Mouse (Mus musculus) CH12.LX (cell line): Measurements from ENCODE around the gene Ank2. TPM values are rescaled to one million over a fixed set of nuclear protein-coding genes. Genes with fewer than 3 reads are reported as not detected.

Experiments
- DNase-seq: peaks from one replicate; pipeline ENCODE4 v3.0.0-alpha.2; 2013; ENCODE audit errors: extremely low read depth
- H3K27ac ChIP-seq: 2 replicates; pipeline ENCODE4 v1.5.1; 2012; ENCODE audit warnings: low read depth, mild to moderate bottlenecking, control low read depth, moderate library complexity; ENCODE audit not compliant: insufficient read depth
- H3K27me3 ChIP-seq: replicated peaks from 2 replicates; pipeline ENCODE3; 2012; ENCODE audit warnings: inconsistent platforms
- H3K36me3 ChIP-seq, 2 experiments: replicated peaks in 1 of 2; 2 replicates each; pipeline versions ENCODE3 to v1.6.1; 2012; ENCODE audit warnings: inconsistent platforms in 1 of 2, low read length in 1 of 2, mild to moderate bottlenecking in 1 of 2, mixed read lengths in 1 of 2, moderate library complexity in 1 of 2; ENCODE audit not compliant: control insufficient read depth in 1 of 2, insufficient read depth in 1 of 2
- H3K4me1 ChIP-seq, 2 experiments: 2 replicates each; pipeline ENCODE4 v1.6.1; 2012; ENCODE audit warnings: inconsistent platforms in 1 of 2, moderate library complexity in 1 of 2; ENCODE audit not compliant: insufficient read depth in 2 of 2, control insufficient read depth in 1 of 2
- H3K4me2 ChIP-seq: 2 replicates; pipeline ENCODE4 v1.6.1; 2012; ENCODE audit warnings: low read depth, mild to moderate bottlenecking, control low read depth; ENCODE audit not compliant: poor library complexity, insufficient read depth, severe bottlenecking
- H3K4me3 ChIP-seq, 3 experiments: fragments of 150-350 bp in 1 of 3; sonication (generic) in 1 of 3; replicated peaks in 1 of 3; 2 replicates each; pipeline versions ENCODE3 to v1.5.1; 2011 to 2012; ENCODE audit warnings: low read depth in 2 of 3, low read length in 2 of 3, mild to moderate bottlenecking in 2 of 3, moderate library complexity in 2 of 3, control low read depth in 1 of 3, improper control_type of control experiment in 1 of 3, inconsistent platforms in 1 of 3, mixed read lengths in 1 of 3; ENCODE audit not compliant: poor library complexity in 1 of 3
- H3K79me2 ChIP-seq: replicated peaks from 2 replicates; pipeline ENCODE4 v1.6.1; 2012; ENCODE audit warnings: mild to moderate bottlenecking, moderate library complexity; ENCODE audit not compliant: control insufficient read depth, poor library complexity, insufficient read depth, severe bottlenecking; ENCODE audit errors: extremely low read depth
- H3K9ac ChIP-seq: 2 replicates; pipeline ENCODE4 v1.6.1; 2012; ENCODE audit warnings: low read depth, mild to moderate bottlenecking, control low read depth, moderate library complexity; ENCODE audit not compliant: insufficient read depth
- H3K9me3 ChIP-seq: replicated peaks from 2 replicates; pipeline ENCODE3; 2012; ENCODE audit warnings: low read length, inconsistent platforms, mixed read lengths
- CHD1 ChIP-seq: IDR thresholded peaks from 2 replicates; pipeline ENCODE4 v1.6.1; 2012; ENCODE audit warnings: low read depth, low read length, improper control_type of control experiment, inconsistent platforms
- CHD2 ChIP-seq: IDR thresholded peaks from 2 replicates; pipeline ENCODE4 v1.6.1; 2011; ENCODE audit warnings: low read length, improper control_type of control experiment
- CTCF ChIP-seq, 2 experiments: IDR thresholded peaks in 1 of 2; conservative IDR thresholded peaks in 1 of 2; 2 replicates each; pipeline ENCODE4 v1.5.1; 2011 to 2012; ENCODE audit warnings: low read depth in 2 of 2, low read length in 2 of 2, improper control_type of control experiment in 1 of 2, inconsistent platforms in 1 of 2, mild to moderate bottlenecking in 1 of 2, moderate library complexity in 1 of 2
- ELF1 ChIP-seq: IDR thresholded peaks from 2 replicates; pipeline ENCODE4 v1.6.1; 2014; ENCODE audit warnings: low read depth, mild to moderate bottlenecking, inconsistent platforms, low read length, improper control_type of control experiment
- EP300 ChIP-seq: IDR thresholded peaks from 2 replicates; pipeline ENCODE4 v1.6.1; 2011; ENCODE audit warnings: low read length, improper control_type of control experiment
- ETS1 ChIP-seq: conservative IDR thresholded peaks from 2 replicates; pipeline ENCODE4 v1.6.1; 2012; ENCODE audit warnings: low read depth, mild to moderate bottlenecking, inconsistent platforms, low read length, improper control_type of control experiment, moderate library complexity
- GABPA ChIP-seq: IDR thresholded peaks from 2 replicates; pipeline ENCODE4 v1.6.1; 2012; ENCODE audit warnings: low read depth, low read length, improper control_type of control experiment, inconsistent platforms; ENCODE audit not compliant: insufficient replicate concordance
- JUN ChIP-seq: IDR thresholded peaks from 2 replicates; pipeline ENCODE4 v1.6.1; 2011; ENCODE audit warnings: low read depth, mild to moderate bottlenecking, low read length, improper control_type of control experiment, moderate library complexity; ENCODE audit not compliant: insufficient read depth
- KAT2A ChIP-seq: IDR thresholded peaks from 2 replicates; pipeline ENCODE4 v1.6.1; 2012; ENCODE audit warnings: low read length, improper control_type of control experiment, inconsistent platforms; ENCODE audit not compliant: insufficient replicate concordance
- MAFK ChIP-seq: IDR thresholded peaks from 2 replicates; pipeline ENCODE4 v1.6.1; 2011; ENCODE audit warnings: low read length, improper control_type of control experiment; ENCODE audit not compliant: insufficient replicate concordance
- MAX ChIP-seq: IDR thresholded peaks from 2 replicates; pipeline ENCODE4 v1.6.1; 2011; ENCODE audit warnings: low read length, improper control_type of control experiment
- MAZ ChIP-seq: IDR thresholded peaks from 2 replicates; pipeline ENCODE4 v1.6.1; 2012; ENCODE audit warnings: low read depth, mild to moderate bottlenecking, inconsistent platforms, low read length, improper control_type of control experiment, moderate library complexity
- MYC ChIP-seq: IDR thresholded peaks from 2 replicates; pipeline ENCODE4 v1.6.1; 2011; ENCODE audit warnings: low read depth, mild to moderate bottlenecking, improper control_type of control experiment, low read length
- NELFE ChIP-seq: IDR thresholded peaks from 2 replicates; pipeline ENCODE4 v1.6.1; 2011; ENCODE audit warnings: low read depth, low read length, improper control_type of control experiment
- POLR2AphosphoS2 ChIP-seq: IDR thresholded peaks from 2 replicates; pipeline ENCODE4 v1.6.1; 2011; ENCODE audit warnings: low read depth, low read length, improper control_type of control experiment
- RAD21 ChIP-seq: IDR thresholded peaks from 2 replicates; pipeline ENCODE4 v1.6.1; 2011; ENCODE audit warnings: low read depth, mild to moderate bottlenecking, low read length, improper control_type of control experiment, moderate library complexity
- TBP ChIP-seq: conservative IDR thresholded peaks from 2 replicates; pipeline ENCODE4 v1.6.1; 2011; ENCODE audit warnings: low read depth, low read length, improper control_type of control experiment
- TCF12 ChIP-seq: IDR thresholded peaks from 2 replicates; pipeline ENCODE4 v1.6.1; 2014; ENCODE audit warnings: low read depth, mild to moderate bottlenecking, inconsistent platforms, low read length, improper control_type of control experiment
- UBTF ChIP-seq: IDR thresholded peaks from 2 replicates; pipeline ENCODE4 v1.6.1; 2012; ENCODE audit warnings: low read depth, mild to moderate bottlenecking, inconsistent platforms, low read length, improper control_type of control experiment, moderate library complexity
- USF1 ChIP-seq: IDR thresholded peaks from 2 replicates; pipeline ENCODE4 v1.6.1; 2014; ENCODE audit warnings: low read depth, mild to moderate bottlenecking, inconsistent platforms, low read length, improper control_type of control experiment
- USF2 ChIP-seq: conservative IDR thresholded peaks from 2 replicates; pipeline ENCODE4 v1.6.1; 2011; ENCODE audit warnings: low read depth, low read length, improper control_type of control experiment
- ZC3H11A ChIP-seq: IDR thresholded peaks from 2 replicates; pipeline ENCODE4 v1.6.1; 2012; ENCODE audit warnings: low read depth, mild to moderate bottlenecking, inconsistent platforms, low read length, improper control_type of control experiment
- ZNF384 ChIP-seq: IDR thresholded peaks from 2 replicates; pipeline ENCODE4 v1.6.1; 2012; ENCODE audit warnings: low read depth, low read length, improper control_type of control experiment, inconsistent platforms
- dilution Hi-C: fragments of 300-500 bp; cut with MboI; formaldehyde crosslinking; loops from 2 replicates; pipeline ENCODE4 v1.14.3; 2020; ENCODE audit warnings: low sequenced_read_pairs; ENCODE audit not compliant: extremely low pct_unique_long_range_greater_than_20kb, extremely low pct_ligation_motif_present
- in situ Hi-C: fragments of 300-500 bp; cut with MboI; formaldehyde crosslinking; loops from 3 replicates; pipeline ENCODE4 v1.14.3; 2019; ENCODE audit warnings: low sequenced_read_pairs, low pct_ligation_motif_present, low pct_unique_long_range_greater_than_20kb, mixed read lengths
- polyA plus RNA-seq: library from polyadenylated mRNA; unstranded; fragments of >175 nt; gene quantifications from 2 replicates; pipeline ENCODE4 v1.2.1, GENCODE M21; 2012; ENCODE audit warnings: low read depth; ENCODE audit not compliant: insufficient read length
- total RNA-seq, 2 experiments: library from RNA; depleted of rRNA; stranded (reverse); fragments of 300-350 nt in 1 of 2; fragments of >200 nt in 1 of 2; gene quantifications; 2 replicates each; pipeline ENCODE4 v1.2.3; 2012 to 2014

Gene Ank2
- total and polyA plus RNA-seq, 3 experiments: 3.9 to 20.9 (median 12.2) TPM

- Histone ChIP-seq H3K9ac (no peak overlapping the region), H3K4me1 (no peaks in the 10 kb centered on the region), H3K36me3 (no peaks in the 10 kb centered on the region), H3K27ac (no peak overlapping the region), H3K27me3 (no peaks in the 10 kb centered on the region), H3K79me2 (no peaks in the 10 kb centered on the region), H3K9me3 (no peaks in the 10 kb centered on the region), H3K4me3 (no peak overlapping the region), H3K4me2 (no peak overlapping the region)
- dilution Hi-C loops: no loop called here
- in situ Hi-C loops: no loop called here
- TF ChIP-seq TCF12: no peak
- TF ChIP-seq ETS1: no peak
- no peak for TF ChIP-seq ZC3H11A
- no peak for TF ChIP-seq MAZ
- TF ChIP-seq ELF1: no peak
- TF ChIP-seq MYC: no peak
- no peak for TF ChIP-seq UBTF
- no peak for TF ChIP-seq GABPA
- no peak for TF ChIP-seq CHD2
- no peak for TF ChIP-seq EP300
- TF ChIP-seq CHD1: no peak
- TF ChIP-seq ZNF384: no peak
- TF ChIP-seq NELFE: no peak
- no peak for TF ChIP-seq USF2
- no peak for DNase-seq
Observed at GRCm38 (mm10) chr3:127134062-127134461, 365.1 kb downstream of the Ank2 start.

GRCm38 (mm10) chr3:127131048-127131447, 368.1 kb downstream of the Ank2 start:
- no peak for TF ChIP-seq MAX
- TF ChIP-seq KAT2A: no peak
- no peak for TF ChIP-seq USF1
- TF ChIP-seq ZNF384: no peak
- TF ChIP-seq CTCF (conservative IDR thresholded peaks at IDR 0.05 in 1 of 2, IDR thresholded peaks at IDR 0.05 in 1 of 2; ENCODE audit: low read depth in 2 of 2, low read length in 2 of 2): no peak
- no peak for TF ChIP-seq MAZ
- no peak for TF ChIP-seq JUN
- no peak for TF ChIP-seq MAFK
- no peak for TF ChIP-seq POLR2AphosphoS2
- no peak for TF ChIP-seq USF2
- TF ChIP-seq TBP: no peak
- TF ChIP-seq RAD21: no peak
- TF ChIP-seq GABPA: no peak
- no peak for TF ChIP-seq ETS1
- no peak for TF ChIP-seq ELF1
- Histone ChIP-seq H3K9ac (no peak overlapping the region), H3K27me3 (no peaks in the 10 kb centered on the region), H3K27ac (no peak overlapping the region), H3K4me2 (no peak overlapping the region), H3K4me3 (no peak overlapping the region), H3K36me3 (no peaks in the 10 kb centered on the region), H3K9me3 (no peaks in the 10 kb centered on the region), H3K79me2 (no peaks in the 10 kb centered on the region), H3K4me1 (peaks cover 0 to 9% of the 10 kb centered on the region in 2 experiments; a peak in 2 of 4 replicates)
- DNase-seq: no peak
- in situ Hi-C loops (no loop called here), dilution Hi-C loops (no loop called here)
